Mouse (Mus musculus): ENCODE results near the gene Esrrg.

The Esrrg gene

GRCm38 (mm10) chr1:187904731-187905130 is 296.1 kb downstream of the Esrrg start:
- peaks cover 12% of the 10 kb centered on the region for H3K4me1 ChIP-seq (replicated peaks; ENCODE audit: low read depth, low read length)
- TF ChIP-seq POU5F1 (IDR thresholded peaks at IDR 0.05; ENCODE audit: borderline replicate concordance, low read length) (no peak), NANOG (IDR thresholded peaks at IDR 0.05; ENCODE audit: borderline replicate concordance, low read length) (no peak), CTCF (conservative IDR thresholded peaks at IDR 0.05; ENCODE audit: low read length) (no peak)

GRCm38 (mm10) chr1:187907407-187907806 is 298.8 kb downstream of the Esrrg start:
- no peaks in the 10 kb centered on the region for H3K27me3 ChIP-seq (ENCODE audit: insufficient read depth, low read length)
- no peaks in the 10 kb centered on the region for H3K9me3 ChIP-seq (ENCODE audit: low read length)
- H3K4me3 ChIP-seq (replicated peaks; ENCODE audit: low read length), result no peak overlapping the region
- peaks cover 12% of the 10 kb centered on the region for H3K4me1 ChIP-seq (replicated peaks; ENCODE audit: low read depth, low read length)
- H3K36me3 ChIP-seq (ENCODE audit: insufficient read depth, low read length), result no peaks in the 10 kb centered on the region
- TF ChIP-seq CTCF (conservative IDR thresholded peaks at IDR 0.05; ENCODE audit: low read length), result no peak
- TF ChIP-seq POU5F1 (IDR thresholded peaks at IDR 0.05; ENCODE audit: borderline replicate concordance, low read length), result no peak
- TF ChIP-seq NANOG (IDR thresholded peaks at IDR 0.05; ENCODE audit: borderline replicate concordance, low read length), result no peak

More at GRCm38 (mm10) chr1:187904731-187905130, 296.1 kb downstream of the Esrrg start:
- Histone ChIP-seq H3K36me3 (ENCODE audit: insufficient read depth, low read length) (no peaks in the 10 kb centered on the region), H3K27me3 (ENCODE audit: insufficient read depth, low read length) (no peaks in the 10 kb centered on the region), H3K4me3 (replicated peaks; ENCODE audit: low read length) (no peak overlapping the region), H3K9me3 (ENCODE audit: low read length) (no peaks in the 10 kb centered on the region)

DNA sequence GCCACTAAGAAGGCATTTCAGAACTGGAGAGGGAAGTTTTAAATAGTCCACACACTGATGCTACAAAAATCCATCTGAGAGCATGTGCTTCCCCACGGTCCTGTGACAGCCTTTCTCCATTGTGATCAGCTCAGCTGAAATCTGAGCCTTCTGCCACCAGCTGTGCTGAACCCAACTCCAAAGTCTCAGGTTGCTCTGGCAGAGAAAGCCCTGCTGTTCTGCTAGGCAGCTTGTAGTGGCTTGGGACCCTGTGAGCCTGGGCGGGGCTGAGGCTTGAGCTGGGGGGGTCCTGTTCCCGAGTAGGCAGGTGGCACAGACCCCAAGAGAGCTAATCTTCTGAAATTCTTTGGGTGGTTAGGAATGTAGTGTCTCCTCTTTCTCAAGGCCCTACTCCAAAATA is 299.3 kb downstream of the Esrrg start:
- TF ChIP-seq POU5F1 (IDR thresholded peaks at IDR 0.05; ENCODE audit: borderline replicate concordance, low read length) (no peak), NANOG (IDR thresholded peaks at IDR 0.05; ENCODE audit: borderline replicate concordance, low read length) (no peak), CTCF (conservative IDR thresholded peaks at IDR 0.05; ENCODE audit: low read length) (no peak)
- no peak overlapping the region for H3K4me3 ChIP-seq (replicated peaks; ENCODE audit: low read length)
- no peaks in the 10 kb centered on the region for H3K36me3 ChIP-seq (ENCODE audit: insufficient read depth, low read length)
- H3K4me1 ChIP-seq (replicated peaks; ENCODE audit: low read depth, low read length), result peaks cover 12% of the 10 kb centered on the region
- no peaks in the 10 kb centered on the region for H3K9me3 ChIP-seq (ENCODE audit: low read length)
- no peaks in the 10 kb centered on the region for H3K27me3 ChIP-seq (ENCODE audit: insufficient read depth, low read length)

GRCm38 (mm10) chr1:187910718-187911117 is 302.1 kb downstream of the Esrrg start:
- Histone ChIP-seq H3K9me3 (ENCODE audit: low read length) (no peaks in the 10 kb centered on the region), H3K4me1 (replicated peaks; ENCODE audit: low read depth, low read length) (peaks cover 12% of the 10 kb centered on the region), H3K4me3 (replicated peaks; ENCODE audit: low read length) (no peak overlapping the region), H3K27me3 (ENCODE audit: insufficient read depth, low read length) (no peaks in the 10 kb centered on the region), H3K36me3 (ENCODE audit: insufficient read depth, low read length) (no peaks in the 10 kb centered on the region)
- TF ChIP-seq POU5F1 (IDR thresholded peaks at IDR 0.05; ENCODE audit: borderline replicate concordance, low read length) (no peak), CTCF (conservative IDR thresholded peaks at IDR 0.05; ENCODE audit: low read length) (no peak), NANOG (IDR thresholded peaks at IDR 0.05; ENCODE audit: borderline replicate concordance, low read length) (no peak)

- no peak for TF ChIP-seq NANOG (IDR thresholded peaks at IDR 0.05; ENCODE audit: borderline replicate concordance, low read length)
- no peak for TF ChIP-seq CTCF (conservative IDR thresholded peaks at IDR 0.05; ENCODE audit: low read length)
- TF ChIP-seq POU5F1 (IDR thresholded peaks at IDR 0.05; ENCODE audit: borderline replicate concordance, low read length), result no peak
- Histone ChIP-seq H3K36me3 (ENCODE audit: insufficient read depth, low read length) (no peaks in the 10 kb centered on the region), H3K4me1 (replicated peaks; ENCODE audit: low read depth, low read length) (peaks cover 12% of the 10 kb centered on the region), H3K4me3 (replicated peaks; ENCODE audit: low read length) (no peak overlapping the region), H3K9me3 (ENCODE audit: low read length) (no peaks in the 10 kb centered on the region), H3K27me3 (ENCODE audit: insufficient read depth, low read length) (no peaks in the 10 kb centered on the region)
Observed at GRCm38 (mm10) chr1:187911201-187911600, 302.6 kb downstream of the Esrrg start.

- H3K9me3 ChIP-seq (ENCODE audit: low read length), result peaks cover 9% of the 10 kb centered on the region; the same call in 1 of the 2 replicates
- H3K4me1 ChIP-seq (replicated peaks; ENCODE audit: low read depth, low read length), result no peaks in the 10 kb centered on the region
- TF ChIP-seq NANOG (IDR thresholded peaks at IDR 0.05; ENCODE audit: borderline replicate concordance, low read length) (peak; percentile 12; the same call in 1 of the 2 replicates), POU5F1 (IDR thresholded peaks at IDR 0.05; ENCODE audit: borderline replicate concordance, low read length) (no peak), CTCF (conservative IDR thresholded peaks at IDR 0.05; ENCODE audit: low read length) (no peak)
- no peaks in the 10 kb centered on the region for H3K27me3 ChIP-seq (ENCODE audit: insufficient read depth, low read length)
- H3K36me3 ChIP-seq (ENCODE audit: insufficient read depth, low read length), result no peaks in the 10 kb centered on the region
- H3K4me3 ChIP-seq (replicated peaks; ENCODE audit: low read length), result no peak overlapping the region
Observed at GRCm38 (mm10) chr1:187918303-187918702, 309.7 kb downstream of the Esrrg start.

- Histone ChIP-seq H3K27me3 (ENCODE audit: insufficient read depth, low read length) (no peaks in the 10 kb centered on the region), H3K36me3 (ENCODE audit: insufficient read depth, low read length) (no peaks in the 10 kb centered on the region), H3K4me3 (replicated peaks; ENCODE audit: low read length) (no peak overlapping the region), H3K9me3 (ENCODE audit: low read length) (peaks cover 9% of the 10 kb centered on the region; the same call in 1 of the 2 replicates), H3K4me1 (replicated peaks; ENCODE audit: low read depth, low read length) (no peaks in the 10 kb centered on the region)
- TF ChIP-seq NANOG (IDR thresholded peaks at IDR 0.05; ENCODE audit: borderline replicate concordance, low read length), result no peak
- TF ChIP-seq CTCF (conservative IDR thresholded peaks at IDR 0.05; ENCODE audit: low read length), result no peak
- TF ChIP-seq POU5F1 (IDR thresholded peaks at IDR 0.05; ENCODE audit: borderline replicate concordance, low read length), result no peak
Observed at GRCm38 (mm10) chr1:187918939-187919338, 310.3 kb downstream of the Esrrg start.

DNA sequence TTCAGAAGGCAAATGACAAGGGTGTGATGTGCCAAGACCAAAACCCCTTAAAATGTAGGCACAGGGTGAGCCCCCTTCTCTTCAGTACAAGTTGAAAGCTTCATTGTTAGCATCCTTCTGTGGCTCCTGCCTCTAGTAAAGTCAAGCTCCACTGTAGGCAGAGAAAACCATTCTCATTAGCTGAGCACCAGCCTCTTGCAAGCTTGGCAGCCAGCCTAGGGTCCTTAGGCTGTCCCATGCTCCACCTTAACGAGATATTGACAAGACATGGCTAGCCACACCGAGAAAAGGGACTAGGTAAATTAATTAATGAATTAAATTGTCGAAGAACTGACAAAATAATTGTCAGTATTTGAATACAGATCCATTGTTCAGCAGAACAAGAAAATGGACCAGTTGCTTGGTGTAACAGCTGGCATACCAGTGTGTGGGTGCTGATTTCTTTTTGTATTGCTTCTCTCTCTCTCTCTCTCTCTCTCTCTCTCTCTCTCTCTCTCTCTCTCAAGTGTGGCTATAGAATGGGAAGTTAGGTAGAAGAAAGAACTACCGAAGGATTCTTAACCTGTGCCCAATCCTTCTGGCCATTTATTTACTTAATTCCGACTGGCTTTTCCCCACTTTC is 311.7 kb downstream of the Esrrg start:
- TF ChIP-seq CTCF (conservative IDR thresholded peaks at IDR 0.05; ENCODE audit: low read length) (no peak), NANOG (IDR thresholded peaks at IDR 0.05; ENCODE audit: borderline replicate concordance, low read length) (no peak), POU5F1 (IDR thresholded peaks at IDR 0.05; ENCODE audit: borderline replicate concordance, low read length) (no peak)

DNA sequence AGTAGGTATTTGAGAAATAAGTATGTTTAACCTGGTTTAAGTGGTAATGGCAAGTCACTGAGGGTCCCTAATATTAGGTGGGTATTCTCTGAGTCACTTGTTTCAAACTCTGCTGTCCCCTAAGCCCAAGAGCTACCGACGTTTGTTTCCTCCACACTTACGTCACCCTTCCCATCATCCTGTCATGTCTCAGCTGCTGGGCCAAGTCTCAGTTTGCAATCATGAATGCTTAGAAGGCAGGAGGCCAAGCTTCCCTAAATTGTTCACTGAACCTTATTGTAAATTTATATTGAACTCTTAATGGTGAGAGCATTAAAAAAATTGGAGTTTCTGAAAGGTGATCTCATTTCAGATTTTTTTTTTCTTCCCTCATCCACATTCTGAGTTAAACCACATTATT is 322.6 kb downstream of the Esrrg start:
- no peaks in the 10 kb centered on the region for H3K27me3 ChIP-seq (ENCODE audit: insufficient read depth, low read length)
- TF ChIP-seq POU5F1 (IDR thresholded peaks at IDR 0.05; ENCODE audit: borderline replicate concordance, low read length) (no peak), NANOG (IDR thresholded peaks at IDR 0.05; ENCODE audit: borderline replicate concordance, low read length) (no peak), CTCF (conservative IDR thresholded peaks at IDR 0.05; ENCODE audit: low read length) (no peak)

More for the DNA sequence above, 311.7 kb downstream of the Esrrg start:
- Histone ChIP-seq H3K36me3 (ENCODE audit: insufficient read depth, low read length) (no peaks in the 10 kb centered on the region), H3K27me3 (ENCODE audit: insufficient read depth, low read length) (no peaks in the 10 kb centered on the region), H3K9me3 (ENCODE audit: low read length) (peaks cover 9% of the 10 kb centered on the region; the same call in 1 of the 2 replicates), H3K4me3 (replicated peaks; ENCODE audit: low read length) (no peak overlapping the region), H3K4me1 (replicated peaks; ENCODE audit: low read depth, low read length) (no peaks in the 10 kb centered on the region)

More for the DNA sequence above, 322.6 kb downstream of the Esrrg start:
- Histone ChIP-seq H3K36me3 (ENCODE audit: insufficient read depth, low read length) (no peaks in the 10 kb centered on the region), H3K9me3 (ENCODE audit: low read length) (no peaks in the 10 kb centered on the region), H3K4me3 (replicated peaks; ENCODE audit: low read length) (no peak overlapping the region), H3K4me1 (replicated peaks; ENCODE audit: low read depth, low read length) (no peaks in the 10 kb centered on the region)

Data from E14TG2a.4 (cell line).